Mouse (Mus musculus): ENCODE measurements around the gene Cdh13.
"Not testable (repeated sequence)": the region's sequence is repeated elsewhere in the genome, so short reads cannot be mapped to it uniquely, and the experiment has no call there.

The Cdh13 gene

GRCm38 (mm10) chr8:119275442-119275841, 991.9 kb downstream of the Cdh13 start:
- DNase-seq = no peak

- no peak for DNase-seq
These were observed 993.5 kb downstream of the Cdh13 start for GRCm38 (mm10) chr8:119277047-119277451.

DNA sequence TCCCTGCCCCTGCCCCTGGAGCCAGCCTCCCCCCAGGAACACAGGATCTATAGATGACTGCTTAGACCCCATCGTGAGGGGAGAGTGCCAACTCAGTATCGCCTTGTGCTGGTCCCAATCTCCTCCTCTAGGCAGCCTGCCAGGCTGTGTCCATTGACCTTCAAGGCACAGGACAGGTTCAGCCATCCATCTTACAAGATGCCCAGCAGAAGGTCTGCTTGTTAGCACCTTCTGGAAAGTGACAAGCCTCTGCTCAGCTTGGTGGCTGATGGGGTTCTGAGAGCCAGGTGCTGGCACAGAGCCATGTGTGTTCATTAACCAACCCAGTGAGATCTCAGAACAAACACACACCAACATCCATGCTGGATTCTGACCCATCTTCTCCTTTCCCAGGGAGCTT, 998.2 kb downstream of the Cdh13 start:
- no peak for DNase-seq

GRCm38 (mm10) chr8:119284516-119284915, 1001.0 kb downstream of the Cdh13 start:
- DNase-seq = no peak

DNA sequence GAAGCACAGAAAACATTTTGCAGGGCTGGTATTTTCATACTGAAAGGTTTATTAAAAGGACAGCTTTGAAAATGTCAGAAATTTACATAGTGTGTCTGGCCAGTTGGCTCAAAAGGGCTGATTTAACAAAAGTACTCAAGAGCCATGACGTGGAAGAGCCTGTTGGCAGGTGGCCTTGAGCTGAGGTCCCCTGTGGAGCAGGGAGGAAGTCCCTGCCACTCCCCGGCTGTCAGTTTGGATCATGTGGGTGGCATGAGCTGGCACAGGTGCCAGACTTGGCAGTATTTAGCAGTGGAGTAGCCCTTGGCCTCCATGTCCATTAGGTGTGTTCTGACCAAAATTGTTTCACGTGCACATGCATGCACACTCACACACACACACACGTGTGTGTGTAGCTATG, 1001.4 kb downstream of the Cdh13 start:
- DNase-seq = no peak

DNA sequence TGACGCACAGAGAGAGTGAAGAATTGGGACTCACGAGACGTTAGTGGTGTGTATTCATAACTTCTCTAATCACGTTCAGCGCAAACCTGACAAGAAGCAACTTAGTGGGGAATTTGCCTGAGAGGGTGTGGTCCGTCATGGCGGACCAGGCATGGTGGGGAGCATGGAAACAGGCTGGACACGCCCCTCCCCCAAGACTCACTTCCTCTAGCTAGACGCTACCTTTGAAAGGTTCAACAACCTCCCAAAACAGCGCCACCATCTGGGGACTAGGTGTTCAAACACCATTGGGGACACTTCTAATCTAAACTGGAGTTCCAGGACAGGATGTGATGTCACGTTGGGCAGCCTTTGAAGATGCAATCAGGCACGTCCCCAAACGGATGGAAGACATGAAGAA, 1011.9 kb downstream of the Cdh13 start:
- DNase-seq = no peak

GRCm38 (mm10) chr8:119297752-119298151, 1014.2 kb downstream of the Cdh13 start:
- DNase-seq = peak; percentile 33

DNA sequence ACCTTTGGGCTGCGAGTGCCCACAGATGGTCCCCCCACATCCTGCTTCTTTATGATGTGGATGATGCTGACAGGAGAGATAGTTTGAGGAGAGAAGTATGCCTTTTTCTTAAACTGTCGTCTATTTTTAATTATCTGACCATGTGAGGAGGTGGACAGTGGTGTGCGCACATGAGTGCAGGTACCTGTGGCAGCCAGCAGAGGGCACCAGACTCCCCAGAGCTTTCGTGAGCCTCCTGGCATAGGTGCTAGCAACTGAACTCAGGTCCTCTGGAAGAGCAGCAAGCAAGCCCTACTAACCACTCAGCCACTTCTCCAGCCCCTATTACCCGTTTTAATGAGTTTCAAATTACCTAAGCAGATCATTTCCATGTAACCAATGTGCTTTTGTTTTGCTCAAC, 1016.8 kb downstream of the Cdh13 start:
- no peak for DNase-seq

DNA sequence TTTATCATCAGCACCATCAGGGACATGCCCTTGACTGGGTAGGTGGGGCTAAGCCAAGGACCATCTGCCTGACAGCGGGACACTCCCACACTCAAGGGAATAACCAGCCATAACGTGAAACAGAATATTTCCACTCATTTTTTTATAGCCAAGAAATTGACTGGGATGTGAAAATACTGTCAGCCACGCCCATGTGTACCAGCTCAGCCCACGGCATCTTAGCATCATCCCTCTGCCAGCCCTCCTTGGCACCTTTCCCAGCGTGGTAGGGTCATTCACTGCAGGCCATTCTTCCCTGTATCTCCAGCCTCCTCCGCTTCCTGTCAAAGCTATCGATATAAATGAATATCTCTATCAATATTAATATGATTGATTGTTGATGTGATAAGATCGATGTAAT, 1020.7 kb downstream of the Cdh13 start:
- DNase-seq = no peak

DNA sequence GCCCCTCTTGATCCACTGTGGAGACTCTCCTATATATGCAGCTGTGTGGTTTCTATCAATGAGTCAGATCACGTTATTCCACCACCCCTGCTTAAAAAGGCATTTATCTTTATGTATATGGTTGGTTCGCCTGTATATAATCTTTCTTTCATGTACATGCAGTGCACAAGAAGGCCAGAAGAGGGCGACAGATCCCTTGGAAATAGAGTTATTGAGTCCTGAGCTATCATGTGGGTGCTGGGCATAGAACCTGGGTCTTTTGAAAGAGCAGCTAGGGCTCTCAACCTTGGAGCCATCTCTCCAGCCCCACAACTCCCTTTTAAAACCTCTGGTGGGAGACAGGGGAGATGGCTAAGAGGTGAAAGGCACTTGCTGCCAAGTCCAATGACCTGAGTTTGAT, 1027.9 kb downstream of the Cdh13 start:
- DNase-seq = peak; percentile 45

- DNase-seq = no peak
These were observed 1039.7 kb downstream of the Cdh13 start for GRCm38 (mm10) chr8:119323215-119323614.

DNA sequence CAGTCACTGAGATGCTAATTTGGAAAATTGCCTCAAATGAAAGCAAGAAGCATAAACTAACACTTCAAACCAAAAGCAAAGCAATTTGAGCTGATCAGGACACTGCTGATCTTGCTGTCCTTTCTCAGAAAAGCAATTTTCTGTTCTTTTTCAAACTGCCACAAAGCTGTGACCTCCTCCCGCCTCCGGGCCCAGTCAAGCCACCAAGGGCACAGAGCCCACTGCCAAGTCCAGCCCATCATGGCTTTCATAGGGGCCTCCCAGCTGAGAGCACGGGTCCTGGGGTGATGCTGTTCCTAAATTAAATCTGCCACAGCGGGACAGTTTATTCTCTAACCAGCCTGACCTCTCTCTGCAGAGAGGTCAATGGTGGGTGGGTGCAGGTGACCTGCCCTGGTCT, 1056.0 kb downstream of the Cdh13 start:
- no peak for DNase-seq

GRCm38 (mm10) chr8:119343606-119344005, 1060.1 kb downstream of the Cdh13 start:
- DNase-seq = no peak

DNA sequence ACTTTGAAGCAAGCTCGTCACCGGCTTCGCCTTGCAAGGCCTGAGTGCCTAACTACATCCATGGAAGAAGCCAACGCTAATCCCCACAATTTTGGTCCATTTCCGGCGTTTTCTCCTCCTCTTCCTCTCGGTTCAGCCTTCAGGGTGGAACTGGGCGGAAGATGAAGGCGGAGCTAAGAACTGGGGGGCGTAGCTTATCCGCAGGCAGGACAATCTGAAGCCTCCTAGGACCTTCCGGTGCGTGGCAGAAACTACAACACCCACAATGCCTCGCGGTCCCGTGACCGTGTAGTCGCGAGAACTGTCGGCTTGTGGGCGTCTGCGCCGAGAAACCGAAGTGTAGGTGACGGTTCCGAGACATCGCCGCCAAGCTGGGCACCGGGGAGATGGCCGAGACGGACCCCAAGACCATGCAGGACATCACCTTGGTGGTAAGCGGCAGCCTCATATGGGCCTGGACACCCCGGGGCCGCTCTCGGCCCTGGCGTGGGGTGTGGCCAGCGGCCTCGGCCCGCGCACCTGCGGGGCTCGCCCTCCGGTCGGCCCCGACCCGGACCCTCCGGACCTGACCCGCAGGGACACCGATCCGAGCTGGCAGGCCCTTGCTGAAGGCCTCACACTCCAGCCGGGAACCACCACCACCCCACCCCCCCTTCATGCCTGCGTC, 1060.8 kb downstream of the Cdh13 start, which contains the start of gene Hsbp1:
TSS of gene Hsbp1 (plus strand) at position 299 of the 667 bp plus-strand sequence.
- peak; percentile 97 for DNase-seq

GRCm38 (mm10) chr8:119345029-119345682, 1061.6 kb downstream of the Cdh13 start:
- peak; percentile 31 for DNase-seq

- peak; percentile 29 for DNase-seq
These were observed 1062.1 kb downstream of the Cdh13 start for GRCm38 (mm10) chr8:119345683-119346075.

GRCm38 (mm10) chr8:119351647-119352046, 1068.1 kb downstream of the Cdh13 start:
- DNase-seq = no peak

DNA sequence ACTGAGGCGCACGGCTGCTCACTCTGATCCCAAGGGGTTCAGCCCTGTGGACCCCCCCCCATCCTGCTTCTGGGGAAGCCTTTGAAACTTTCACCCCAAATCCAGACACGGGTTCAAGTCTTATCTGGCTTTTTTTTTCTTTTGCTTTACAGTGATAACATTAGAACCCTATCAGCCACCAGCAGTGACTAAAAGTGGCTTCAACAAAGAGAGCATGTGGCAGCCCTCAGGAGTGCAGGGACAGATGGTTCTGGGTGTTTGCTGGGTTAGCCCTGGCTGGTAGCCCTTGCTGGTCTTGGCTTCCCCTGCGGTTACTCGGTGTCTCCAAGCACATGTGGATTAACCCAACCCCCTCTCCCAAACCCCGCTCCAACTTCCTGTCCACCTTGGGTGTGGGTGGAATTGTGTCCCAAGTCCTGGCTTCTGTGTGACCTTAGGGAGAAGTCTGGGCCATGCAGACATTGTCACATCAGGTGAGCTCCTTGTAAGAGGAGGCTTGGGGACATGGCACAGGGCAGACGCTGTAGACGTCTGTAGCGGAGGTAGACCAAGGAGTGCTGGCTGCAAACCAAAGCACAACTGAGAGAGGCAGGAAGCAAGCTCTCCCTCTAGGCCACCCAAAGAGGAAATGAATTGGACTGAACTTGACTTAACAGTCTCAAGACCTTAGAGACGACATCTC, 1069.6 kb downstream of the Cdh13 start:
- DNase-seq = no peak

- DNase-seq = no peak
These were observed 1070.1 kb downstream of the Cdh13 start for GRCm38 (mm10) chr8:119353659-119354023.

- not testable (repeated sequence) for DNase-seq
These were observed 1073.1 kb downstream of the Cdh13 start for GRCm38 (mm10) chr8:119356631-119357030.

DNA sequence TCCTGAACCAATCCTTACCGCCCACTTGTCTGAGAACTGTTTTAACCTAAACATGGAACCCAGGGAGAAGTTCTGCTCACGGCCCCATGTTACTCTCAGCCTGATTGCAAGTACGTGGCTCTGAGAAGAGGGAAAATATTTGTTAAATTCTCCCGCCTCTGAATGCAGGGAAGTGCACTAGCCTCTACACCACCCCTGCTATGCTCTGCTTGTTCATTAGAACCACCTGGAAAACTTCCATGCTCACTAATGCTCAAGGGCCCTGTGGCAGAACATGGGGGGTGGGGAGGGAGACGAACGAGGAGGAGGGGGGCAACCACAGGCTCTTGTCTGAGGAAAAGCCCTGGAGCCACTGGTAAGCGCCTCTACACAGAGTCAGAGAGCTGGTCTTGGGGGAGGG, 1074.6 kb downstream of the Cdh13 start:
- DNase-seq = no peak

- peak; percentile 74 for DNase-seq
These were observed 1075.3 kb downstream of the Cdh13 start for GRCm38 (mm10) chr8:119358836-119359235.

- no peak for DNase-seq
These were observed 1077.3 kb downstream of the Cdh13 start for GRCm38 (mm10) chr8:119360686-119361295.

Measured in thymus, postnatal 14 days (tissue).